ENCODE assay signal across 11 mouse cellular contexts in genomic region chr4:129384440-129384839, GRCm38 (mm10). TPM values are rescaled to one million over a fixed set of nuclear protein-coding genes. Genes with fewer than 3 reads are reported as not detected.
DNase-seq lines count a peak whose midpoint lies in the region; ATAC-seq and TF ChIP-seq lines count a peak whose summit lies in the region.
"Had no signal": no experiment of that assay in that cellular context is flagged by ENCODE, and none has a peak within 500 bp of the region (broad histone marks: within the 10 kb centered on the region; RNA-seq: fewer than 3 reads in every experiment).

No protein-coding gene starts in this region.

- H3K9ac ChIP-seq in midbrain, postnatal 0 days (replicated peaks; ENCODE audit: low read length, poor library complexity, severe bottlenecking): no peak overlapping the region
- H3K9ac ChIP-seq in midbrain, embryonic 14.5 days (replicated peaks; ENCODE audit: low read length): no peak overlapping the region
- no peak overlapping the region for H3K9ac ChIP-seq in stomach, embryonic 15.5 days
- H3K9ac ChIP-seq: neural tube, embryonic 13.5 days had no signal

- no peaks in the 10 kb centered on the region for H3K27me3 ChIP-seq in midbrain, postnatal 0 days (ENCODE audit: insufficient read depth, low read length)
- no peaks in the 10 kb centered on the region for H3K27me3 ChIP-seq in midbrain, embryonic 14.5 days (ENCODE audit: control insufficient read depth, insufficient read depth, low read length)
- H3K27me3 ChIP-seq in stomach, embryonic 15.5 days (replicated peaks): no peaks in the 10 kb centered on the region

- no peaks in the 10 kb centered on the region for H3K9me3 ChIP-seq in midbrain, postnatal 0 days (ENCODE audit: low read length)
- no peaks in the 10 kb centered on the region for H3K9me3 ChIP-seq in midbrain, embryonic 14.5 days (ENCODE audit: control insufficient read depth, low read length)
- no peaks in the 10 kb centered on the region for H3K9me3 ChIP-seq in stomach, embryonic 15.5 days
- H3K9me3 ChIP-seq: G1E; neural tube, embryonic 13.5 days had no signal

- no peak overlapping the region for H3K4me2 ChIP-seq in midbrain, postnatal 0 days (ENCODE audit: low read depth, low read length, poor library complexity, severe bottlenecking)
- no peak overlapping the region for H3K4me2 ChIP-seq in midbrain, embryonic 14.5 days (ENCODE audit: low read length)
- no peak overlapping the region for H3K4me2 ChIP-seq in stomach, embryonic 15.5 days
- H3K4me2 ChIP-seq: neural tube, embryonic 13.5 days had no signal

- H3K4me1 ChIP-seq in midbrain, postnatal 0 days (ENCODE audit: insufficient read depth, low read length): no peaks in the 10 kb centered on the region
- no peaks in the 10 kb centered on the region for H3K4me1 ChIP-seq in midbrain, embryonic 14.5 days (ENCODE audit: control insufficient read depth, insufficient read depth, low read length)
- 0 out of 2 replicates have a peak, but pooled peaks cover 4% of the 10 kb centered on the region for H3K4me1 ChIP-seq in stomach, embryonic 15.5 days
- H3K4me1 ChIP-seq: neural tube, embryonic 13.5 days had no signal

- H3K27ac ChIP-seq in midbrain, postnatal 0 days (ENCODE audit: low read depth, low read length): no peak overlapping the region
- no peak overlapping the region for H3K27ac ChIP-seq in midbrain, embryonic 14.5 days (replicated peaks; ENCODE audit: low read depth, low read length)
- peak overlapping the region; percentile 79 for H3K27ac ChIP-seq in stomach, embryonic 15.5 days
- H3K27ac ChIP-seq: neural tube, embryonic 13.5 days had no signal

- no peak for ATAC-seq in midbrain, postnatal 0 days (ENCODE audit: low FRiP score)
- no peak for ATAC-seq in midbrain, embryonic 14.5 days (ENCODE audit: low FRiP score, low TSS enrichment)
- ATAC-seq in stomach, embryonic 15.5 days (ENCODE audit: insufficient read depth, low FRiP score, low read depth): peak; percentile 78

- H3K4me3 ChIP-seq in midbrain, postnatal 0 days (ENCODE audit: low read depth, low read length): no peak overlapping the region
- no peak overlapping the region for H3K4me3 ChIP-seq in midbrain, embryonic 14.5 days (replicated peaks; ENCODE audit: low read depth, low read length)
- no peak overlapping the region for H3K4me3 ChIP-seq in stomach, embryonic 15.5 days (replicated peaks)
- H3K4me3 ChIP-seq: neural tube, embryonic 13.5 days had no signal

- intact Hi-C loops in heart, postnatal 14 days (cut with DNase I): no loop called here

- H3K36me3 ChIP-seq in midbrain, postnatal 0 days (ENCODE audit: insufficient read depth, low read length): no peaks in the 10 kb centered on the region
- no peaks in the 10 kb centered on the region for H3K36me3 ChIP-seq in midbrain, embryonic 14.5 days (ENCODE audit: control insufficient read depth, insufficient read depth, low read length)
- no peaks in the 10 kb centered on the region for H3K36me3 ChIP-seq in stomach, embryonic 15.5 days
- H3K36me3 ChIP-seq: G1E; neural tube, embryonic 13.5 days had no signal

- WGBS in midbrain, postnatal 0 days: 36% methylated on average over 6 of the region's 6 CpGs
- 46% methylated on average over 6 of the region's 6 CpGs for WGBS in midbrain, embryonic 14.5 days
- whole genome bisulfite sequencing in stomach, embryonic 15.5 days: 10% methylated on average over 6 of the region's 6 CpGs

- peak; percentile 19 for DNase-seq in midbrain, postnatal 0 days (ENCODE audit: low spot score)
- no peak for DNase-seq in midbrain, embryonic 14.5 days
- peak; percentile 42 for DNase-seq in heart, postnatal 14 days
- DNase-seq in kidney, postnatal 25 days: peak; percentile 44 to 62
- DNase-seq in left cerebral cortex, adult 11 months (ENCODE audit: low spot score): no peak
- no peak for DNase-seq in retina, embryonic 14.5 days (ENCODE audit: low spot score)
- no peak for DNase-seq in MN1 (ENCODE audit: low spot score)
- DNase-seq: layer of hippocampus, postnatal 36 days had no signal

- TF ChIP-seq CTCF in midbrain, postnatal 0 days (IDR thresholded peaks at IDR 0.05): no peak

RNA-seq across cellular contexts. Expression of gene Zbtb8a, which starts 6.5 kb away (rescaled TPM):
- 22.9 and 25.2 TPM in 2 replicates for total RNA-seq in midbrain, postnatal 0 days (2014; rRNA removed)
- 15.5 and 15.8 TPM in 2 replicates for polyA plus RNA-seq in midbrain, postnatal 0 days (2015; fragmentation: Nextera tagmentation; extraction: Ambion mirVana)
- polyA plus RNA-seq in midbrain, embryonic 14.5 days (2014; fragmentation: Nextera tagmentation; extraction: Ambion mirVana): 12.4 and 13.3 TPM in 2 replicates
- total RNA-seq in heart, postnatal 14 days (2021): 1 to 10 TPM; 4.4 to 4.7 TPM
- 17.2 and 18.1 TPM in 2 replicates for polyA plus RNA-seq in stomach, embryonic 15.5 days (2015; fragmentation: Nextera tagmentation; extraction: Ambion mirVana)

RNA-seq across cellular contexts. Expression of gene Zbtb8os, which starts 48.9 kb away (rescaled TPM):
- total RNA-seq in midbrain, postnatal 0 days (2014; rRNA removed): 2.9 and 4.1 TPM in 2 replicates
- polyA plus RNA-seq in midbrain, postnatal 0 days (2015; fragmentation: Nextera tagmentation; extraction: Ambion mirVana): 15.6 and 20.6 TPM in 2 replicates
- 22.9 and 26.3 TPM in 2 replicates for polyA plus RNA-seq in midbrain, embryonic 14.5 days (2014; fragmentation: Nextera tagmentation; extraction: Ambion mirVana)
- 10 to 100 TPM; 20.7 to 20.9 TPM for total RNA-seq in heart, postnatal 14 days (2021)
- 45.7 and 51.4 TPM in 2 replicates for polyA plus RNA-seq in stomach, embryonic 15.5 days (2015; fragmentation: Nextera tagmentation; extraction: Ambion mirVana)

RNA-seq across cellular contexts. Expression of gene Rbbp4, which starts 49.3 kb away (rescaled TPM):
- 79.2 and 82.4 TPM in 2 replicates for total RNA-seq in midbrain, postnatal 0 days (2014; rRNA removed)
- polyA plus RNA-seq in midbrain, postnatal 0 days (2015; fragmentation: Nextera tagmentation; extraction: Ambion mirVana): 187 and 198 TPM in 2 replicates
- 280 and 349 TPM in 2 replicates for polyA plus RNA-seq in midbrain, embryonic 14.5 days (2014; fragmentation: Nextera tagmentation; extraction: Ambion mirVana)
- total RNA-seq in heart, postnatal 14 days (2021): 100 to 1,000 TPM in 1 of 2 experiments, 10 to 100 TPM in 1; 82.5 to 105 TPM
- 330 and 336 TPM in 2 replicates for polyA plus RNA-seq in stomach, embryonic 15.5 days (2015; fragmentation: Nextera tagmentation; extraction: Ambion mirVana)

RNA-seq across cellular contexts. Expression of gene Zbtb8b, which starts 56.2 kb away (rescaled TPM):
- 14.3 and 15.1 TPM in 2 replicates for total RNA-seq in midbrain, postnatal 0 days (2014; rRNA removed)
- polyA plus RNA-seq in midbrain, postnatal 0 days (2015; fragmentation: Nextera tagmentation; extraction: Ambion mirVana): 14.5 and 15.9 TPM in 2 replicates
- polyA plus RNA-seq in midbrain, embryonic 14.5 days (2014; fragmentation: Nextera tagmentation; extraction: Ambion mirVana): 15.9 and 17.6 TPM in 2 replicates
- under 1 TPM; 0.29 to 0.32 TPM for total RNA-seq in heart, postnatal 14 days (2021)
- polyA plus RNA-seq in stomach, embryonic 15.5 days (2015; fragmentation: Nextera tagmentation; extraction: Ambion mirVana): 1.5 and 1.7 TPM in 2 replicates
- polyA plus RNA-seq: G1E had no signal

Comparison
In these comparisons a context has a peak if more than half of its experiments do, and no peak if none do; other contexts are left out.
1. DNase-seq: peak in midbrain, postnatal 0 days (single experiment), heart, postnatal 14 days (2 of 2) and kidney, postnatal 25 days (2 of 2); none in midbrain, embryonic 14.5 days (single experiment), left cerebral cortex, adult 11 months (single experiment), retina, embryonic 14.5 days (single experiment) and MN1 (single experiment).